ENCODE assay signal across 9 mouse cellular contexts in the genomic region with DNA sequence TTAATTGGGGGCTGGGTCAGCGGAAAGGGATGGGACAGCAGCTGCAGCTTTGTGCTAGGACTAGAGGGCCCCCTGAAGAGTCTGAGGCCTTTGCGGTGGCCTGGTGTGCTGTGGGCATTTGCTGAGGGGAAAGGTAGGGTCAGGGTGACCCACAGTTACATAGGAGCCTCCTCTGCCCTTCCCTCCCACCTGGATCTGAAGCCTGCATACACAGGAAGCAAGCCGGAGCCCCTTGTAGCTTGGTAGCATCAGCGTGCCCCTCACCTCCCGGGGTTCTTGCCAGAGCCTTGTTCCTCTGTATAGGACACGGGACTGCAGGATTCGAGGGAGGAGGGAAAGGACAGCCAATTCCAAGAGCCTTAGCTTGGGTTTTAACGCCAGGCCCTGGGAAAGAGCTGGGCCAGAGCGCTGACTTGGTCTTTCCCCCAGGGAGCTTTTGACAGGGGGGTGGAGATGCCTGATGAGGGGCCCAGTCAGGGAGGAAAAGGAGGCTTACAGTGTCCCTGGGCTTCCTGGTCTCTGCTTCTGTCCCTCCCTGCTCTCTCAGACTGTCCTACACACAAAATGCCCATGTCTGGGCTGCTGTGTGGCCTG. TPM values are rescaled to one million over a fixed set of nuclear protein-coding genes. Genes with fewer than 3 reads are reported as not detected.
DNase-seq lines count a peak whose midpoint lies in the region; ATAC-seq and TF ChIP-seq lines count a peak whose summit lies in the region.
"Had no signal": no experiment of that assay in that cellular context is flagged by ENCODE, and none has a peak within 500 bp of the region (broad histone marks: within the 10 kb centered on the region; RNA-seq: fewer than 3 reads in every experiment).

No protein-coding gene starts in this region.

- WGBS in hindbrain, embryonic 14.5 days, result 6% methylated on average over 9 of the region's 9 CpGs
- 4% methylated on average over 9 of the region's 9 CpGs for WGBS in midbrain, embryonic 16.5 days

- H3K27ac ChIP-seq in embryonic fibroblast, embryonic 13.5 days (ENCODE audit: insufficient read depth, low read length), result peak overlapping the region; percentile 86
- H3K27ac ChIP-seq in hindbrain, embryonic 14.5 days, result no peak overlapping the region
- H3K27ac ChIP-seq in midbrain, embryonic 16.5 days (ENCODE audit: low read length), result 0 out of 2 replicates have a peak overlapping the region, but pooled peaks have one; percentile 3

- H3K36me3 ChIP-seq in hindbrain, embryonic 14.5 days (replicated peaks; ENCODE audit: control insufficient read depth, insufficient read depth), result no peaks in the 10 kb centered on the region
- H3K36me3 ChIP-seq in midbrain, embryonic 16.5 days (ENCODE audit: control insufficient read depth, insufficient read depth, low read length), result no peaks in the 10 kb centered on the region

- H3K4me1 ChIP-seq in embryonic fibroblast, embryonic 13.5 days (ENCODE audit: control insufficient read depth, insufficient read depth, low read length), result peaks cover 11% of the 10 kb centered on the region
- peaks cover 25% of the 10 kb centered on the region; the same call in 1 of the 2 replicates for H3K4me1 ChIP-seq in hindbrain, embryonic 14.5 days (replicated peaks; ENCODE audit: control insufficient read depth, insufficient read depth, low read length)
- peaks cover 16% of the 10 kb centered on the region for H3K4me1 ChIP-seq in midbrain, embryonic 16.5 days (ENCODE audit: control insufficient read depth, insufficient read depth, low read length)

- no peaks in the 10 kb centered on the region for H3K9me3 ChIP-seq in hindbrain, embryonic 14.5 days (ENCODE audit: control insufficient read depth, low read length)
- H3K9me3 ChIP-seq in midbrain, embryonic 16.5 days (replicated peaks; ENCODE audit: control insufficient read depth, low read length, poor library complexity, severe bottlenecking), result no peaks in the 10 kb centered on the region

- TF ChIP-seq CTCF in embryonic fibroblast, embryonic 13.5 days (IDR thresholded peaks at IDR 0.05; ENCODE audit: borderline replicate concordance, insufficient read depth, low read length), result no peak

- 0 out of 2 replicates have a peak, but pooled peaks have one; percentile 22 for ATAC-seq in hindbrain, embryonic 14.5 days (ENCODE audit: low FRiP score)
- no peak for ATAC-seq in midbrain, embryonic 16.5 days
- ATAC-seq in erythroblast, adult 5-6 weeks (replicated peaks; ENCODE audit: low FRiP score, poor library complexity, severe bottlenecking), result no peak

- peaks cover 21% of the 10 kb centered on the region for H3K27me3 ChIP-seq in hindbrain, embryonic 14.5 days (ENCODE audit: control insufficient read depth, insufficient read depth, low read length)
- peaks cover 10% of the 10 kb centered on the region for H3K27me3 ChIP-seq in midbrain, embryonic 16.5 days (ENCODE audit: control insufficient read depth, insufficient read depth, low read depth, low read length)

- H3K4me2 ChIP-seq in hindbrain, embryonic 14.5 days (replicated peaks), result peak overlapping the region; percentile 99
- peak overlapping the region; percentile 33 for H3K4me2 ChIP-seq in midbrain, embryonic 16.5 days (ENCODE audit: low read length)

- no peak overlapping the region for H3K9ac ChIP-seq in hindbrain, embryonic 14.5 days
- peak overlapping the region; percentile 43; the same call in 1 of the 2 replicates for H3K9ac ChIP-seq in midbrain, embryonic 16.5 days (ENCODE audit: low read depth, low read length)

- 0 out of 2 replicates have a peak, but pooled peaks have one; percentile 22 for TF ChIP-seq POLR2A in embryonic fibroblast, embryonic 13.5 days (IDR thresholded peaks at IDR 0.05; ENCODE audit: low read depth, low read length)

- H3K4me3 ChIP-seq in embryonic fibroblast, embryonic 13.5 days (ENCODE audit: insufficient read depth, low read length), result peak overlapping the region; percentile 71
- peak overlapping the region; percentile 47 for H3K4me3 ChIP-seq in hindbrain, embryonic 14.5 days (replicated peaks; ENCODE audit: low read length)
- H3K4me3 ChIP-seq in midbrain, embryonic 16.5 days (ENCODE audit: low read depth, low read length), result peak overlapping the region; percentile 6

- peak; percentile 96 for DNase-seq in heart, adult 11 months
- DNase-seq in heart, adult 8-10 months (ENCODE audit: low spot score), result no peak
- no peak for DNase-seq in hindbrain, embryonic 14.5 days (ENCODE audit: low spot score)
- DNase-seq in retina, embryonic 14.5 days (ENCODE audit: low spot score), result no peak
- no peak for DNase-seq in thymus, postnatal 4 days

RNA-seq across cellular contexts. Expression of gene Mrc2, which starts 1.6 kb away (rescaled TPM):
- total RNA-seq in heart, adult 8-10 months (2022), result 10 to 100 TPM in 3 of 4 experiments, 1 to 10 TPM in 1; 9.8 to 13.3 (median 13.0) TPM
- polyA plus RNA-seq in embryonic fibroblast, embryonic 13.5 days (2011; ENCODE audit: insufficient read length, low read depth, missing spikeins), result 144 and 150 TPM in 2 replicates
- polyA plus RNA-seq in hindbrain, embryonic 14.5 days (2014; fragmentation: Nextera tagmentation; extraction: Ambion mirVana), result 3.4 and 3.7 TPM in 2 replicates
- polyA plus RNA-seq in midbrain, embryonic 16.5 days (2015; fragmentation: Nextera tagmentation; extraction: Ambion mirVana), result 3.8 and 4.5 TPM in 2 replicates
- total RNA-seq in erythroblast, adult 5-6 weeks (2015; ENCODE audit: low replicate concordance), result 0.63 TPM in 1 of 2 replicates, not detected in the other
- total RNA-seq in erythroblast, adult 5-6 weeks (2017; ENCODE audit: low replicate concordance), result not detected in 2 replicates
- total RNA-seq: common myeloid progenitor, adult 5-6 weeks had no signal

Comparison
In these comparisons a context has a peak if more than half of its experiments do, and no peak if none do; other contexts are left out.
1. H3K4me3 ChIP-seq: peak in every context shown above with its lines; median percentile 71 in embryonic fibroblast, embryonic 13.5 days; 47 in hindbrain, embryonic 14.5 days; 6 in midbrain, embryonic 16.5 days.
2. RNA of gene Mrc2, which starts 1.6 kb away (polyA plus RNA-seq): 144 to 150 TPM in embryonic fibroblast, embryonic 13.5 days; 3.8 to 4.5 TPM in midbrain, embryonic 16.5 days and 3.4 to 3.7 TPM in hindbrain, embryonic 14.5 days; every median in the first group is over 10 times any median in the second.